Mouse (Mus musculus) liver, embryonic 14.5 days (tissue): ENCODE results near the gene Hist1h3g.

Experiments used
- CTCF ChIP-seq: IDR thresholded peaks from 2 replicates; pipeline ENCODE4 v1.5.1; 2016; ENCODE audit warnings: antibody characterized with exemption, low read depth, control low read depth
- EP300 ChIP-seq: IDR thresholded peaks from 2 replicates; pipeline ENCODE4 v1.6.1; 2016; ENCODE audit warnings: antibody characterized with exemption, low read depth

DNA sequence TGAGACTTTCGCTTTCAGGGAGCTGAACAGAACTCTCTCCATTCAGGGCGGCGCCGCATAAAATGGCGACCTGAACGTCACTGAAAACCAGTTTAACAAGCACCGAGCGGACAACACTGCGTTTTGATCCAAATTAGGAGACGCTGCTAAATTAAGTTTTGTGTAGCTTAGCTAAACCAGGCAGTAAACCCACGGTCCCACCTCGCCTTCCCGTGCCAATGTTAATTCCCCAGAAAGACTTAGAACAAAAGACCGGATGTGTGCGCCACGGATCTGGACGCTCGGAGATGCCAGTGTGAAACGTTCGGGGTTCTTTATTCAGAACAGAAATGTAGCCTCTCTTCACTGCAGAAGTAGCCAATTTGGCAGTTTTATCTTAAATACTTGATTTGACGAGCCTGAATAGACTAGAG, 49.8 kb downstream of the Hist1h3g start:
- no peak for TF ChIP-seq CTCF
- no peak for TF ChIP-seq EP300
